Mouse (Mus musculus) urinary bladder, postnatal 10 days (tissue): ENCODE data around the gene Snrpf.
A peak's percentile ranks its signal among the peaks of the same experiment; 100 is the strongest.
"Not testable (repeated sequence)": the region's sequence is repeated elsewhere in the genome, so short reads cannot be mapped to it uniquely, and the experiment has no call there.

ENCODE experiments used
- DNase-seq: peaks from one replicate; pipeline ENCODE4 v3.0.0; 2022; ENCODE audit warnings: low spot score

The Snrpf gene

GRCm38 (mm10) chr10:93575960-93576359, 13.5 kb downstream of the Snrpf start:
- DNase-seq, result no peak

DNA sequence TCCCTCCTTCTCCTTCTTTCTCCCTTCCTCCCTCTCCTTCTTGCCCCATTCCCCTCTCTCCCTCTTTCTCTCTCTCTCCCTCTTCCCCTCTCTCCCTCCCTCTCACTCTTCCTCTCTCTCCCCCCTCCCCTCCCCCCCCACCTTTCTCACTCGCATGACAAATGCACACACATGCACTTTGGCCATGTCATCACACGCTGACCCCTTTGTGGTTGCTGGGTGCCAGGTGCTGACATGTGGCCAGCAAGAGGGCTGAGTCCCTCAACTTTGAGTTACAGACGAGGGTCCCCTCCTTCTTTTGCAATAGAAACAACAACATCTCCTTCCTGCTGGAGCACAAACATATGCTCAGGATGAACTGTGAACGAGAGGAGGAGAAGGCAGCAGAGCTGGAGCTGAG, 14.5 kb downstream of the Snrpf start:
- no peak for DNase-seq

- DNase-seq, result no peak
Observed at GRCm38 (mm10) chr10:93572209-93572608, 17.3 kb downstream of the Snrpf start.

DNA sequence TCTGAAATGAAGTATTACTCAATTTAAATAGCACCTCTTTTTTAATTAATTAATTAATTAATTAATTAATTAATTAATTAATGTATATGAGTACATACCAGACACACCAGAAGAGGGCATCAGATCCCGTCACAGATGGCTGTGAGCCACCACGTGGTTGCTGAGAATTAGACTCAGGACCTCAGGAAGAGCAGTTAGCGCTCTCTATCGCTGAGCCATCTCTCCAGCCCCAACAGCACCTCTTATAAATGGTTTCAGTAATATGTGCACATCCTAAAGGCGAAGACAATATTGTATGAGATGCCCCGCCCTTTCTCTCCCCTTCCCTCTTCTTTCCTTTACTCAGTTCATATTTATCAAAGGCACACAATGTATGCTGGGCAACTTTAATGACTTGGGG, 20.8 kb downstream of the Snrpf start:
- DNase-seq, result no peak

DNA sequence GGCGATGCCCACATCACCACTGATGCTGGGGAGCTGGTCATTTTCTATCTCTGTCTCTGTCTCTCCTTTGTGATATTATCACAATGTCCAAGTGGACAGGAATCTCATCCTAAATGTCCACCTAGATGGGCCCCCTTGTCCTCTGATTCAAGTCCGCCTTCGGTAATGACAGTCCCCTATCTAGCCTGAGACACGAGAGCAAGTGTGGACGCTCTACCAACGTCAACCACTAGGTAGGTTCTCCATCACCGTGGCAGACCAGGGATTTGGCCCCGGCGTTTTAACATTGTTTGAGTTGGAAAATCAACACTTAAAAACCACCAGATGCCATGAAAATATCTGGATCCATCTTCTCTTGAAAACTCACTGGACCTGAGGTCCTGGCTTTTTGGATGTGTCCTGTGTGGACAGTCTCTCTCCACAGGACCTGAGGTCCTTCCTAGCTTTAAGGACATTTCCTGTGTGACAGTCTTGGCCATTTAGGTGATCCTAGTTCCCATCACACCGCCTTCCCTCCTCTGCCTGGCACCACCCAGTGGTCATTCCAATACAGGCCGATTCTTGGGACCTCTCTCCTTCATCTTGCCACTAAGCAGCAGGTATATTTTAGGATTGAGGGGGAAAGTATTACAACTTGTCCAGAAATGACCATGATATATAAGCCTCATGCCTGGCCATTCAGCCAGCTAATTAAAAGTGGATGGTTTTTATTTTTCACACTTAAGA, 21.5 kb downstream of the Snrpf start:
- no peak for DNase-seq

- no peak for DNase-seq
Observed at GRCm38 (mm10) chr10:93567066-93567465, 22.4 kb downstream of the Snrpf start.

- DNase-seq, result no peak
Observed at GRCm38 (mm10) chr10:93564518-93565090, 24.9 kb downstream of the Snrpf start.

GRCm38 (mm10) chr10:93559786-93560185, 29.7 kb downstream of the Snrpf start:
- DNase-seq, result no peak

DNA sequence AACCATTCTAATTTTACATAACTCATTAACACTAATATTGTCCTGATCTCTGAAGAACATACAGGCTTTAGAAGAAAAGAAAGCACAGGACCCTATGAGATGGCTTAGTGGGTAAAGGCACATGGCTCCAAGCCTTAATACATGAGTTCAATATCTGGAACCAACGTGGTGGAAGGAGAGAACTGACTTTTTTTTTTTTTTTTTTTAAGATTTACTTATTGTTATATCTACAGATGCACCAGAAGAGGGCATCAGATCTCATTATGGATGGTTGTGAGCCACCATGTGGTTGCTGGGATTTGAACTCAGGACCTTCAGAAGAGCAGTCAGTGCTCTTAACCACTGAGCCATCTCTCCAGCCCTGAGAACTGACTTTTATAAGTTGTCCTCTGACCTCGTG, 31.5 kb downstream of the Snrpf start:
- not testable (repeated sequence) for DNase-seq

DNA sequence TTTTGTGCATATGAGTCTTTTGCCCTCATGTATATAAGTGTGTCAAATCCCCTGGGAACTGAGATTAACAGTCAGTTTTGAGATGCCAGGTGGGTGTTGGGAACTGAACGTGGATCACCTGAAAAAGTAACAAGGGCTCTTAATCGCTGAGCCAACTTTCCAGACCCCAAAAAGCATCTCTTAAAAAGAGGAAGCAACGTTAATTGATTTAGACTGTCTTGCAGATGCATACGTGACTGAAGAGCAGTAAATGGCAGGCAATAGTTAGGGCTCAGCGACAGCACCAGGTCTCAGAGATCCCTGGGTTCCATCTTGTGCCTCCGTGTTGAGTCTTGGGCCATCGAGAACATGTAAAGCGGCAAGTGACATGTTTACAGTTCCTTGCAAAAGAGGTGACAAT, 36.9 kb downstream of the Snrpf start:
- DNase-seq, result no peak

- no peak for DNase-seq
Observed at GRCm38 (mm10) chr10:93549821-93550220, 39.7 kb downstream of the Snrpf start.

DNA sequence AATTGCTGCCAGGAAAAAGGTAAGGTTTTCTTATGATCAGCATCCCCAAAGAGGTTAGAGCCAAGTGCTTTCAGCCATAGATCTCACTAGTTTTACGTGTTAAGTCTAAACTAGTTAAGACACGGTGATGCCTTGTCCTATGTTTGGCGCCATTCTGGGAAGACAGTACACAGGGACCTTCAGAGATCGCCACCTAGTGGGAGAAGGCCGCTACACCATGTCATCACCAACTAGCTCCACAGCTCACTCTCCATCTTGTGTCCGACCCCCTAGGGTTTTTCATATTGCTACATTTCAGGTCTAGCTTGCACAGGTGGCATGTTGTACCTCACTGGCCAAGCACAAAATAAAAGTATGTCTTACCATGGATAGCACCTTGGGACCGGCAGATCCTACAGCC, 40.5 kb downstream of the Snrpf start:
- DNase-seq, result no peak

- DNase-seq, result no peak
Observed at GRCm38 (mm10) chr10:93547741-93548270, 41.7 kb downstream of the Snrpf start.

DNA sequence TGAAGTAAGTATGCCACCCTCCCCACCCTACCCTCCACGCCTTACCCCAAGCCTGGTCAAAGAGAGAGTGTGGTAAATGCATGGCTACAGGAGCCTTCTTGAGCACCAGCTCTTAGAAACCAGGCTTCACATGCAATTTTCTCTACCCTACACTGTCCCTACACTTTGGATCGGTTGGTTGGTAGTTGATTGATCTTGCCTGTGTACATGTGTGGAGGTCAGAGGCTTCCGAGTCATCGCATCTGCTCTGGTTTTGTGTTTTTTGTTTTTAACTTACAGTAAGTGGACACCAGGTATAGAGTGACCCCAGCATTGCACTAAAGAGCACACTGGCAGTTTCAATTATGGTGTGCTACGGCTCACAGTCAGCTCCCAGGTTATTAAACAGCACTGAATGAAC, 45.3 kb downstream of the Snrpf start:
- no peak for DNase-seq

GRCm38 (mm10) chr10:93543176-93543575, 46.3 kb downstream of the Snrpf start:
- DNase-seq, result no peak

DNA sequence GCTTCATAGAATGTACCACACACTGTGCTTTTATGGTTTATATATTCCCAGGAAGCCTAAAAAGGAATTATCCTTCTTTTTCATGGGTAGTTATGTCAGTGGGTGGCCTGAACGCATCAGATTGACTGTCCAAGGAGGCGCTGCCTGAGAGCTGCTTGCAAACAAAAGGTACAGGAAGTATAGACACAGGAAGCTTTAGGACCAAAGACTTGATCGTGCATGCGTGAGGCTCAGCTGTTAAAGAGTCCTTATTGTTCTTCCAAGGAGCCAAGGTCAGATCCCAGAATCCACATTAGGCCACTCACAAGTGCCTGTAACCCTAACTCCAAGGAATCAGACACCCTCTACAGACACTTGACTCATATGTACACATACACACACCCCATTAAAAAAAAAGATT, 47.1 kb downstream of the Snrpf start:
- DNase-seq, result no peak

- no peak for DNase-seq
Observed at GRCm38 (mm10) chr10:93541585-93541984, 47.9 kb downstream of the Snrpf start.

GRCm38 (mm10) chr10:93540431-93541210, 48.9 kb downstream of the Snrpf start, which contains the start of gene Ccdc38:
Ccdc38 (plus strand) TSS chr10:93540632.
- no peak for DNase-seq

GRCm38 (mm10) chr10:93539775-93540430, 49.6 kb downstream of the Snrpf start, which contains the start of gene Amdhd1:
Amdhd1 (minus strand) TSS chr10:93540033.
- peak; percentile 38 for DNase-seq

DNA sequence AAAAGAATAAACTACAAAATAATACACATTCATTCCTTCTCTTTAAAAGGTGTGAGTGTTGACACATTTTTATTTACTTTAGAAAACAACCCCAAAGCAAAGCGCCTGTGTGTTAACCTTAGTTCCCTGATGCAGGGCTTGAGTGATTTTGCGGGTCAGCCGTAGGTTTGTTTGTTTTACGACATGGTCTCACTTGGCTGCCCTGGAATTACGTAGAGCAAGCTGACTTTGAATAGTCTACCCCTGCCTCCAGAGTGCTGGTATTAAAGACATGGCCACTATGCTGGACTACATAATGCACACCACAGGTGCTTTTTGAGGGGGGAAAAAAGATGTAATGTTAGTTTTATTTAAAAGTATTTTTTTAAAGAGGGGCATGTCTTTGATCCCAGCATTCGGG, 50.7 kb downstream of the Snrpf start:
- no peak for DNase-seq

GRCm38 (mm10) chr10:93538287-93538686, 51.2 kb downstream of the Snrpf start:
- DNase-seq, result no peak
